Mouse (Mus musculus) heart, postnatal 36 days (tissue): ENCODE data around the gene Cel. TPM values are rescaled to one million over a fixed set of nuclear protein-coding genes. Genes with fewer than 3 reads are reported as not detected.

Experiments
- DNase-seq, 2 experiments: peaks; one replicate each; pipeline ENCODE4 v3.0.0; 2021 to 2022
- intact Hi-C: fragments of 180-260 bp; cut with DNase I; formaldehyde crosslinking; loops from one replicate; pipeline ENCODE4 v1.15.1; 2025
- total RNA-seq, 2 experiments: library from RNA; stranded (reverse); gene quantifications; 2 replicates each; pipeline ENCODE4 v1.2.3; 2021

Gene Cel
- total RNA-seq, 2 experiments from 2014 or later = not detected

- DNase-seq = peak; percentile 64 to 66
- intact Hi-C loops = no loop called here
Measured at GRCm38 (mm10) chr2:28539206-28539605, 24.0 kb downstream of the Cel start.

- intact Hi-C loops = no loop called here
- DNase-seq = no peak
Measured at GRCm38 (mm10) chr2:28538817-28539128, 24.4 kb downstream of the Cel start.

GRCm38 (mm10) chr2:28537995-28538816 is 25.0 kb downstream of the Cel start:
- intact Hi-C loops = no loop called here
- peak in 1 of 2 experiments; percentile 17 for DNase-seq

GRCm38 (mm10) chr2:28537634-28537920 is 25.6 kb downstream of the Cel start:
- intact Hi-C loops = no loop called here

DNA sequence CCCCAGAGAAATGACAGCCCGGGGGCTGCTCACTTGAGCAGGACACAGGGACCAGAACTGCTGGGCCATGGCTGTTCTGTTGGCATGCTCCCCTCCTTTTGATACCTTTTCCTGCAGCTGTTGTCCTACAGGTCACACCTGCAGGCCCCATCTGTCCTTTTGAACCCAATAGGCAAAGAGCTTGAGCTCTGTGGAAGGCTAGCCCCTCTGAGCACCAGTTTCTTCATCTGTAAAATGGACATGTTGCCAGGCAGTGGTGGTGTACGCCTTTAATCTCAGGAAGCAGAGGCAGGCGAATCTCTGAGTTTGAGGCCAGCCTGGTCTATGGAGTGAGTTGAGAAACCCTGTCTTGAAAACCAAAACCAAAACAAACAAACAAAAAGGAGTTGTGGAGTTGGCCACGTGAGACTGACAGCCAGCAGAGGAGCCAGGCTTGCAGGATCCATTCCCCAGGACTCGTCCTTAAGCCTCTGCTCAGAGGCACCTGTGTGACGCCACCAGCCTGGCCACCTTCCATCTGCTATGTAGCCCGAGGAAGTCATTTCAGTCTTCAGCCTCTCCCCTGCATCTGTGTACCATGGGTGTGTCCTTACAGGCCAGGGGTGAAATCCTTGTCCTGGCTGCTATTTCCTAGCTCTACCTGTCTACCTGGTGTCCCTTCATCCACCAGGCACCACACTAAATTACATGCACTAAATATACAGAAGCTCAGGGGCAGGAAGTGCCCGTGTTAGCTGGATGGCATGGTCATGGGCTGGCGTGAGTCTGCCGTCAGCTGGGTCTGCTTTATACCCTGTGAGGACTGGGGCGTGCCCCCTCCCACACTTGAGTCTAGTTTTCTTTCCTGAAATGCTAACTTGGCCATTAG is 26.2 kb downstream of the Cel start:
- intact Hi-C loops = no loop called here
- no peak for DNase-seq

More at GRCm38 (mm10) chr2:28537634-28537920, 25.6 kb downstream of the Cel start:
- no peak for DNase-seq

DNA sequence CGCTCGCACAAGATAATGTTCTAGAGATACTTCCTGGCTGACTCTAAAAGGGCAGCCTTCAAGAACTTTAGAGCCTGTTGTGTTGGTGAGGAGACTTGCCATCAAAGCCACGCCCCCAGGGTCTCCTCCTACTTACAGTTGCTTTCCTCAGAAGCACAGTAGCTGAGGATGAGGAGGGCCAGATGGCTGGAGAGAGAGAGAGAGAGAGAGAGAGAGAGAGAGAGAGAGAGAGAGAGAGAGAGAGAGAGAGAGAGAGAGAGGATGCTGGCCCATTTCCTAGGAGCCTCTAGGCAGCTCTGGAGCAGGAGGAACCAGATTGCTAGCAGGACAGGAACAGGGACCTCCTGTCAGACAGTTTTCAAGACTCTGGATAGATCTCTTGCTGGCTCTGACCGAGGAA is 27.0 kb downstream of the Cel start:
- DNase-seq = peak in 1 of 2 experiments; percentile 32
- intact Hi-C loops = no loop called here

GRCm38 (mm10) chr2:28535650-28536049 is 27.6 kb downstream of the Cel start:
- peak in 1 of 2 experiments; percentile 36 for DNase-seq
- intact Hi-C loops = no loop called here

DNA sequence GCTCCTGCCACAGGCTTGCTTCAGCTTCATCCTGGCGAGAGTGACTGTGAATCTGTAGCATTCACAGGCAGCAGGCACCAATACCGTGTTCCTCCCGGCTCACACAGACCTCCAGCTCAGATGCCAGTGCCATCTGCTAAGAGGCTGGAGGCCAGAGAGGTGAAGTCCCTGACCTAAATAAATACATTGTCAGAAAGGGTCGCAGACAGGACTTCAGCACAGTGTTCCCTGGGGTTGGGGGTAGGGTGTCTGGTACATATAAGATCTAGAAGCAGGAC is 28.0 kb downstream of the Cel start:
- intact Hi-C loops = no loop called here
- DNase-seq = peak in 1 of 2 experiments; percentile 18

- intact Hi-C loops = no loop called here
- DNase-seq = peak; percentile 44 to 53
Measured at GRCm38 (mm10) chr2:28534436-28535262, 28.6 kb downstream of the Cel start.

- DNase-seq = no peak
- intact Hi-C loops = no loop called here
Measured at GRCm38 (mm10) chr2:28533901-28534435, 29.2 kb downstream of the Cel start.

- intact Hi-C loops = no loop called here
- DNase-seq = peak; percentile 89 to 91
Measured at GRCm38 (mm10) chr2:28532938-28533771, 30.0 kb downstream of the Cel start.

DNA sequence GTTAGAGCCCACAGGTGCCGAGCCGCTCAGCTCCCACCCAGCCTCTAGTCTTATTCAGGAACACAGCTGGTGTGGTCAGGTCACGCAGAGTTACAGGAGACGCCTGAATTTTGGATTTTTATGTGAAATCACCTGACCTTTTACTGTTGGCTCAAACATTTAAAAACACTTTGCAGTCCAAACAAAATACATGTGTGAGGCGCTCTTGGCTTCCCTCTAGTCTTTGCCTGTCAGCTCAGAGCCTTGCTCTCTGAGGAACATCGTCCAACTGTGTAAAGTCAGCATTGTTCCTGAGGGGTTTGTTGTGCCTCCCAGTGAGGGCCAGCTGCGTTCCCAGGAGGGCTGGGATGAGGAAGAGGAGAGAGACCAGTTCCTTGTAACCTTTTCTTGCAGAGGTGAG is 32.9 kb downstream of the Cel start:
- intact Hi-C loops = no loop called here
- DNase-seq = peak in 1 of 2 experiments; percentile 28

- intact Hi-C loops = no loop called here
Measured at GRCm38 (mm10) chr2:28529856-28530255, 33.3 kb downstream of the Cel start.

DNA sequence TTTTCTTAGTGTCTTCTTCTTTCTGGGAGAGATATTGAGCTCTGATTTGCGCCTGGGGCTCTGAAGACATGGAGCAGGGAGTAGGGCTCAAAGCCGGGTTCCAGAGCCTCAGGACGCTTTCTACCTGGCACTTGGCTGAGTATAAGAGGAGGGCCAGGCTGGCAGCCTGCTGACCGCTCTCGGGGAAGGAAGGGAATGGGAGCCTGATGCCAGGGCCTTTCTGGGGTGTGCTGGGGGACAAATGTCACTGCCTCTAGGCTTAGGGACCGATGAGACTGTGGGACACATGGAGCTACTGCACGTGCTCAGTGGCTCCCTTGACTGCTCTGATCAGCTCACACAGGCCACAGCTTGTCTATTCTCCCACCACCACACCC is 34.9 kb downstream of the Cel start:
- intact Hi-C loops = no loop called here
- DNase-seq = no peak

More at GRCm38 (mm10) chr2:28529856-28530255, 33.3 kb downstream of the Cel start:
- DNase-seq = no peak

- no peak for DNase-seq
- intact Hi-C loops = no loop called here
Measured at GRCm38 (mm10) chr2:28527436-28528353, 35.5 kb downstream of the Cel start.

DNA sequence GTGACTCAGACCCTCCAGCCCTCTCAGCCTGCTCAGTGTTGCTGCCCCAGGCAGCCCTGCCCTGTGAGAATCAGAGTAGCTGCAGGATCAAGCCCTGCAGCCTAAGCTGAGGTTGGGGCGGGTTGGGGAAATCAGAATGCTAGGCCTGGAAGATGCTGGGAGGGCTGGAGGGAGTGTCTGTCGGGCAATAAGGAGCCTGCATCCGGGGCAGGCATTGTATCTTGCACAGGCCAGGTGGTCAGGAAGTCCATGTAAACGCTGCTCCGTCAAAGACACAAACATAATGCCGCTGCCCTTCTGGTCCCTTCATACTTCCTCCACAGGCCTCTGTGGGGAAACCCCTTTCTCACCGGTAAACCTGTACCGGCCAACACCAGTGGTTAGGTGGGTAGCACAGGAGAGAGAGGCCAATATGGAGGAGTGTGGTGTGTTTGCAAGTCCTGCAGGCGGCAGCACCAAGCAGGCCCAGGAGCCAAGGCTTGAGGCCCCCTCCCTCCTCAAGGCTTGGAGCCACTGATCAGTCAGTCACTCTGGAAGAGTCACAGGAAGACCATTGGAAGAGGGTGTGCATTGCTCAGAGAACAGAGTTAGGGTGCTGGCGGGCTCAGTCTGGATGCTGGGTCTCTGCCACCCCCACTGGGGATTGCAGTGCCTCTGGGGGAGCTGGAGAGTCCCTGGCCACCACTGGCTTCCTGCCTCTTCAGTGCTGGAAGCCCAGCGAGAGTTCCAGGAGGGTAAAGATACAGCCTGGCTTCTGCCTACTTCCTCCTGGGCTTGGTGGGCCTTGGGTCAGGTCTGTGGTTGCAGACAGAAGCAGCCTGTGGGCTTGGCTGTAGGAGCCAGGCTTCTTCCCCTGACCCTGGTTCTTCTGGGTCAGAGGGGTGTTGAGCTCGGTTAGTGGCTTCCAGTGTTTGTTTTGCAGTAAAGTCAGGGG is 37.0 kb downstream of the Cel start:
- DNase-seq = peak in 1 of 2 experiments; percentile 27
- intact Hi-C loops = no loop called here

DNA sequence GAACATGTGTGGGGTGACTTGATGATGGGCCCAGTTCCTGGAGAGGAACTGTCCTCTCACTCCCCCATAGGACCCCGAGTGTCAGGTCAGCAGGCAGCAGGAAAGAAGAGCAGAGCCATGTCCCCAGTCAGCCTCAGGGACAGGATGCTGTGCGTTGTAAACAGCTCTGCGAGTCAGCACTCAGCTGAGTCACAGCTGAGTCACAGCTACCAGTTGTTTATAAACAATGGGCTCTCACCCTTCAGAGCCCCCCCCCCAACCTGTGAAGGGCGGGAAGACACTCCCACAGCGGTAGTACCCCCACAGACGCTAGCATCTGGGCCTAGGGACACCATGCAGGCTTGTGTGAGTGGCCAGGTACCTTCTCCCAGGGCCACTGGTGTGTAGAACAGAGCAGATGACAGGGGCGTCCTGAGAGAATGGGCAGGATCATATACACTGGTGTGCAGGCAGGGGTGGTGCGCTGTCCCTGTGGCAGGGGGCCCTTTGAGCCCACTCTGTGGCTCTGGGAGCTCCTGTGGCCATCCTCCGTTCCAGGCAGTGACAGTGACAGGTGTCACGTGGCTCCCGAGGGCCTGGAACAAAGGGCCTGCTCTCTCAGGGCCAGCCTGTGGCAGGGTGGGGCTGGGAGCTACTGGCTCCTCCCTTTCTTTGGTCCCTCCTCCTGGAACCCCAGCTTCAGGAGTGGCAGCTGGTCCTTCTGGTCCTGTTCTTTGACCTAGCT is 37.8 kb downstream of the Cel start:
- peak; percentile 73 to 75 for DNase-seq
- intact Hi-C loops = no loop called here
